Mouse (Mus musculus) liver, embryonic 14.5 days (tissue): ENCODE results near the gene Odf2l. TPM values are rescaled to one million over a fixed set of nuclear protein-coding genes. Genes with fewer than 3 reads are reported as not detected.

Experiments used
- ATAC-seq: fragments of 200-750 bp; cut with Nextera tagmentation; 2 replicates; pipeline ENCODE4 v1.8.0; 2017; ENCODE audit warnings: moderate number of reproducible peaks, mild to moderate bottlenecking, moderate library complexity; ENCODE audit not compliant: insufficient read depth
- DNase-seq, 3 experiments: peaks; one replicate each; pipeline ENCODE4 v3.0.0-alpha.2; 2012 to 2013; ENCODE audit warnings: low read depth in 3 of 3, low spot score in 3 of 3
- H3K27ac ChIP-seq: fragments of 300-500 bp; sonication (generic); 2 replicates; pipeline ENCODE4 v1.5.1; 2014; ENCODE audit warnings: moderate library complexity, mild to moderate bottlenecking, control low read depth, inconsistent platforms
- H3K27me3 ChIP-seq: fragments of 300-500 bp; sonication (generic); 2 replicates; pipeline ENCODE4 v1.6.1; 2014; ENCODE audit warnings: mild to moderate bottlenecking, low read length, moderate library complexity; ENCODE audit not compliant: control insufficient read depth, insufficient read depth
- H3K36me3 ChIP-seq: fragments of 300-500 bp; sonication (generic); replicated peaks from 2 replicates; pipeline ENCODE4 v1.6.1; 2014; ENCODE audit warnings: low read depth; ENCODE audit not compliant: control insufficient read depth, insufficient read depth
- H3K4me1 ChIP-seq, 2 experiments: fragments of 200-500 bp in 1 of 2; fragments of 300-500 bp in 1 of 2; sonication (generic) in 1 of 2; replicated peaks; 2 replicates each; pipeline ENCODE4 v1.6.1; 2012 to 2014; ENCODE audit warnings: antibody characterized with exemption in 1 of 2, inconsistent platforms in 1 of 2, low read length in 1 of 2; ENCODE audit not compliant: control insufficient read depth in 2 of 2, insufficient read depth in 2 of 2
- H3K4me2 ChIP-seq: fragments of 300-500 bp; sonication (generic); 2 replicates; pipeline ENCODE4 v1.6.1; 2014; ENCODE audit warnings: low read depth, mild to moderate bottlenecking, control low read depth, moderate library complexity
- H3K4me3 ChIP-seq, 2 experiments: fragments of 200-500 bp in 1 of 2; fragments of 300-500 bp in 1 of 2; sonication (generic) in 1 of 2; 2 replicates each; pipeline ENCODE4 v1.5.1; 2012 to 2014; ENCODE audit warnings: low read depth in 2 of 2, low read length in 2 of 2, mild to moderate bottlenecking in 2 of 2, control low read depth in 1 of 2, inconsistent platforms in 1 of 2, moderate library complexity in 1 of 2; ENCODE audit not compliant: insufficient read depth in 1 of 2
- H3K9ac ChIP-seq: fragments of 300-500 bp; sonication (generic); replicated peaks from 2 replicates; pipeline ENCODE4 v1.6.1; 2014; ENCODE audit warnings: mild to moderate bottlenecking, control low read depth, moderate library complexity
- H3K9me3 ChIP-seq: fragments of 300-500 bp; sonication (generic); 2 replicates; pipeline ENCODE4 v1.6.1; 2016; ENCODE audit warnings: low read length, mixed read lengths; ENCODE audit not compliant: control insufficient read depth
- CTCF ChIP-seq: IDR thresholded peaks from 2 replicates; pipeline ENCODE4 v1.5.1; 2016; ENCODE audit warnings: antibody characterized with exemption, low read depth, control low read depth
- EP300 ChIP-seq: IDR thresholded peaks from 2 replicates; pipeline ENCODE4 v1.6.1; 2016; ENCODE audit warnings: antibody characterized with exemption, low read depth
- WGBS: fragments of 180-500 bp; shearing (Covaris S2); extraction: QIAGEN DNeasy Blood & Tissue Kit; methylation state at CpG from one replicate; pipeline ENCODE4 v1.1.7; 2014; ENCODE audit not compliant: insufficient replicate concordance; 5-methylcytosine and 5-hydroxymethylcytosine counted together
- polyA plus RNA-seq, 2 experiments: library from polyadenylated mRNA; depleted of rRNA in 1 of 2; stranded (reverse) in 1 of 2; unstranded in 1 of 2; fragments of >200 nt; fragmentation: Nextera tagmentation in 1 of 2; extraction: Ambion mirVana in 1 of 2; gene quantifications; 2 replicates each; pipeline versions ENCODE4 v1.2.1 to v1.2.3; 2012 to 2014

Gene Odf2l
- polyA plus RNA-seq, 2 experiments, result 5.6 to 7.6 TPM

DNA sequence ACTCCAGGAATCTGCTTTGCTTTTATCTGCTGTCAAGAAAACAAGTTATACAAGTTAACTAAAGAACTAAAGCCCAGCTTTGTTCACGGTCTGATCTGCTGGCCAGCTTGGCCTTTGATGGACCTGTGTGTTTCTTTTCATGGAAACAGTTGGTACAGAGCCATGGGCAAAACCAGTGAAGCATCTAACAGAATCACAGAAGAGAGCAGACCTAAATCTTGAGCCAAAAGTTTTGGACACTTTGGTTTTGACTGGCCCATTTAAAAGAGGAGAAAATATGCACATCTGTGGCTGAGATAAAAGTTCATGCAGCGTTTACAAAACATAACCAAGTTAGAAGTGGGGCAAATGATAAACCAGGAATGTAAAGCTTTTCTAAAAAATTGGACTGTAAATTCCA, 15.1 kb upstream of the Odf2l start:
- Histone ChIP-seq H3K9ac (no peak overlapping the region), H3K9me3 (no peaks in the 10 kb centered on the region), H3K27ac (no peak overlapping the region), H3K4me2 (no peak overlapping the region), H3K27me3 (no peaks in the 10 kb centered on the region), H3K36me3 (no peaks in the 10 kb centered on the region), H3K4me3 (no peak overlapping the region), H3K4me1 (0 out of 4 replicates have a peak, but pooled peaks cover 0 to 2% of the 10 kb centered on the region in 2 experiments)
- DNase-seq (no peak), ATAC-seq (no peak)
- no peak for TF ChIP-seq CTCF
- no peak for TF ChIP-seq EP300
- 54% methylated on average over 2 of the region's 2 CpGs for WGBS

DNA sequence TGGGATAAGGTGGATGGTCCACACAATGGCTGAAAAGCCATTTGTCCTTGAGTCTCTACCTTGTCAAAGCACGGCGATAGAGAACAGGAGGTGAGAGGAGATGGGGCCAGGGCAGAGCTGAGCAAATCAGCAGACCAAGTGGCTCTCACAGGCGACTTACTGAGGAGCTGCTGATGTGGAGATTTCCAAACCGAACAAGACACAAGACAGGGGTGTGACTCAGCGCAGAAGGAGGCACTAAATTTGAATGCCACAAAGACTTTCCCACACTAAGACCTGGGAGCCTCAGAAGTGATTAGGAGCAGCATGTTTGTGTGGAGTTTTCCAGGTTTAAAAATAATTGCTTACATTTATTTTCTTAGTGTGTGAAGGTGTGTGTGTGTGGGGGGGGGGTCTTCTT, 14.6 kb upstream of the Odf2l start:
- H3K9ac ChIP-seq, result no peak overlapping the region
- ATAC-seq (no peak), DNase-seq (no peak)
- no peak overlapping the region for H3K4me2 ChIP-seq
- H3K27me3 ChIP-seq, result no peaks in the 10 kb centered on the region
- 32% methylated on average over 5 of the region's 5 CpGs for WGBS
- H3K4me3 ChIP-seq, result no peak overlapping the region
- 0 out of 4 replicates have a peak, but pooled peaks cover 0 to 2% of the 10 kb centered on the region in 2 experiments for H3K4me1 ChIP-seq
- no peak overlapping the region for H3K27ac ChIP-seq
- no peaks in the 10 kb centered on the region for H3K36me3 ChIP-seq
- H3K9me3 ChIP-seq, result no peaks in the 10 kb centered on the region
- TF ChIP-seq EP300 (no peak), CTCF (no peak)

DNA sequence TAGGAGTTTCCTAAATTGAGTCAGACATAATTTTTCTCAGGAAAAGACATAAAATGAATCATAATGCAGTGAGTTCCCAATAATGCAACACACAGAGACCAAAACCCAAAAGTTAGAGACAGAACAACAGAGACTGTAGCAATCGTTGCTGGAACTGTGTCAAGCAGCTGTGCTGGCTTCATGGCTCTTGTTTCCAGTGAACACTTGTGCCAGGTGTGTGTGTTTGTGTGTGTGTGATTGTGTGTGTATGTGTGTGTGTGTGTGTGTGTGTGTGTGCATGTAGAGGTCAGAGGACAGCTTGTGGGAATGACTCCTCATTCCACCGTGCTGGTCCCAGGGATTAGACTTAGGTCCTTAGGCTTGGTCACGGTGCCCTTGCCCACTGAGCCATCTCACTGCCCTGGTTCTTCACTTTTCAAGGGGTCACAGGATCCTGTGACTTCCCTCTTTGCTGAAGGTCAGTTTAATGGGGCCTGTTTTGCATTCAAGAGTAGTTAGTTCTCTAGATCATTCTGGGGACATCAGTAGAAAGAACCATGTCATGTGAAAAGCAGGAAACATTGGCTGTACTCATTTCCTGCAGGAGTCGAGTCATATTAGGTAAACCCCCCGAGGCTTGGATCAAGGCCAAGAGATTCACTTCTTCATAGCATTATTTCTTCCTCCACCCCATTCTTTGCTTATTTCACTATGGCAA, 13.2 kb upstream of the Odf2l start:
- no peaks in the 10 kb centered on the region for H3K36me3 ChIP-seq
- H3K27ac ChIP-seq, result no peak overlapping the region
- H3K4me2 ChIP-seq, result no peak overlapping the region
- H3K4me3 ChIP-seq, result no peak overlapping the region
- H3K9me3 ChIP-seq, result no peaks in the 10 kb centered on the region
- 44% methylated on average over 5 of the region's 5 CpGs for WGBS
- H3K9ac ChIP-seq, result no peak overlapping the region
- no peaks in the 10 kb centered on the region for H3K27me3 ChIP-seq
- DNase-seq (no peak), ATAC-seq (no peak)
- 0 out of 4 replicates have a peak, but pooled peaks cover 0 to 2% of the 10 kb centered on the region in 2 experiments for H3K4me1 ChIP-seq
- TF ChIP-seq CTCF (no peak), EP300 (no peak)

DNA sequence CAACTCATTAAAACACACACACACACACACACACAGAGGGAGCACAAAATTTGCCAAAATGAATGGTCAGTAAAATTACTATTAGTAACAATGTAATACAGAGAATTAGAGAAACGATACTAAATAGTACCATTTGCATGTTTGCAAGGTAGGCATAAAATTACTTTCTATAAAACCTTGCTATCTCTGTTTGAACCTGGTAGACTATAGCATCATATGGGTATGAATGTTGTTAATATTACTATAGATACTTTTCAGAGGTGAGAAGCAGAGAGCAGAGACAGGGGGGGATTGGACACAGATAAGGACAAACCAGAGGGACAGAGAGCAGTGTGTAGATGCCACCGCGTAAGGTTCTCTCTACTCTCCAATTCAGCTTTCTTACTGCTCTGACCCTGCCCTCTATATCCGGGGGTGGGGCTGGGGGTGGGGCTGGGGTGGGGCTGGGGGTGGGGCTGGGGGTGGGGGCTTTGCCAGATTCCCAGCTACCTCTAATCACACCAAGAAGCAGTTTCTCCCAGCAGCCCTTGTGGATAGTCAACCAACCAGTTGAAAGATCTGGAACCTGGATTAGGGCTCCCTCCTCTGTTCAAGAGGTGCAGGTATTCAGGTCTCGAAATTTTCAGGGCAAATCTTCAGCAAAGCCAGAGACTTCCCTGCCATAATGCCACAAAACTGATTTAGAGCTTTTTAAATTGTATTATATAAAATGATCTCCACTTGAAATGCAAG, 12.4 kb upstream of the Odf2l start:
- Histone ChIP-seq H3K4me1 (0 out of 4 replicates have a peak, but pooled peaks cover 0 to 2% of the 10 kb centered on the region in 2 experiments), H3K4me2 (no peak overlapping the region), H3K9me3 (no peaks in the 10 kb centered on the region), H3K27ac (no peak overlapping the region), H3K4me3 (no peak overlapping the region), H3K9ac (no peak overlapping the region), H3K36me3 (no peaks in the 10 kb centered on the region), H3K27me3 (no peaks in the 10 kb centered on the region)
- 66% methylated on average over 5 of the region's 5 CpGs for WGBS
- DNase-seq (no peak), ATAC-seq (no peak; the same call in 1 of the 2 replicates)
- TF ChIP-seq CTCF (no peak), EP300 (no peak)

DNA sequence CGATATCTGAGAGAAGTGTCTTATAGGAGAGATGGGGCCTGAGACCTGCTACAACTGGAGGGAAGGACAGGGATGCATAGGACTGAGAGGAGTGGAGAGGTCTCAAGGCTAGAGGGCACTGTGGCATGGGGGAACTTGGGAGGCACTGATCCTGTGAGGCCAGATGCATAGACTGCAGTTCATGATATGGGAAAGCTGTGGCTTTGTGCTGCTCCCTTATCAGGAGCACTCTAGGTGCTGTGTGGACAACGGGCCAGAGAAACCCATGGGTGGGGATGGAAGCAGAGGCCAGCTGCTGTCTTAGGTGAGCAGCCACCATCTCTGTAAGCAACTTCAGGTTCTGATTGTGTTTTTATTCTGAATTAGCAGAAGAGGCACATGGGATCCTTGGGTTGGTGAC, 3.2 kb upstream of the Odf2l start:
- Histone ChIP-seq H3K4me1 (peaks cover 5 to 12% of the 10 kb centered on the region in 2 experiments; a peak in 1 of 4 replicates), H3K36me3 (no peaks in the 10 kb centered on the region), H3K9ac (no peak overlapping the region), H3K27me3 (no peaks in the 10 kb centered on the region), H3K4me3 (no peak overlapping the region), H3K4me2 (no peak overlapping the region), H3K9me3 (no peaks in the 10 kb centered on the region), H3K27ac (no peak overlapping the region)
- TF ChIP-seq EP300 (0 out of 2 replicates have a peak, but pooled peaks have one; percentile 23), CTCF (peak; percentile 10; the same call in 1 of the 2 replicates)
- peak in 1 of 3 experiments; percentile 3 for DNase-seq
- WGBS, result 49% methylated on average over 2 of the region's 2 CpGs
- ATAC-seq, result no peak
